Mouse (Mus musculus) thymus, adult 2 months (tissue): Measurements from ENCODE around the gene Atf2. TPM values are rescaled to one million over a fixed set of nuclear protein-coding genes. Genes with fewer than 3 reads are reported as not detected.

Experiments
- DNase-seq: peaks from one replicate; pipeline ENCODE4 v3.0.0; 2021
- H3K27ac ChIP-seq: fragments of 200-500 bp; 2 replicates; pipeline ENCODE4 v1.5.1; 2012; ENCODE audit warnings: low read length, control low read depth; ENCODE audit not compliant: control insufficient read depth, insufficient read depth
- H3K27me3 ChIP-seq: fragments of 200-500 bp; 2 replicates; pipeline ENCODE4 v1.6.1; 2012; ENCODE audit warnings: mild to moderate bottlenecking, low read length, moderate library complexity, mixed read lengths; ENCODE audit not compliant: control insufficient read depth, insufficient read depth
- H3K36me3 ChIP-seq: fragments of 200-500 bp; 2 replicates; pipeline ENCODE4 v1.6.1; 2012; ENCODE audit warnings: mild to moderate bottlenecking, low read length, moderate library complexity; ENCODE audit not compliant: control insufficient read depth, insufficient read depth
- H3K4me1 ChIP-seq: fragments of 200-500 bp; replicated peaks from 2 replicates; pipeline ENCODE4 v1.6.1; 2012; ENCODE audit warnings: low read length; ENCODE audit not compliant: control insufficient read depth, insufficient read depth
- H3K4me3 ChIP-seq: fragments of 200-500 bp; 2 replicates; pipeline ENCODE4 v1.5.1; 2012; ENCODE audit warnings: mild to moderate bottlenecking, low read length, control low read depth, moderate library complexity; ENCODE audit not compliant: control insufficient read depth, insufficient read depth
- CTCF ChIP-seq: fragments of 200-500 bp; IDR thresholded peaks from 2 replicates; pipeline ENCODE4 v1.5.1; 2012; ENCODE audit warnings: mild to moderate bottlenecking, control low read depth, low read length, moderate library complexity, borderline replicate concordance; ENCODE audit not compliant: control insufficient read depth, poor library complexity, insufficient read depth; ENCODE audit errors: extremely low read depth
- POLR2A ChIP-seq: fragments of 200-500 bp; IDR thresholded peaks from 2 replicates; pipeline ENCODE4 v1.6.1; 2012; ENCODE audit warnings: mild to moderate bottlenecking, low read length, control low read depth, moderate library complexity; ENCODE audit not compliant: control insufficient read depth, poor library complexity, insufficient read depth; ENCODE audit errors: extremely low read depth
- WGBS: fragments of 180-500 bp; shearing (Covaris S2); methylation state at CpG from one replicate; pipeline ENCODE4 v1.1.7; 2018; 5-methylcytosine and 5-hydroxymethylcytosine counted together
- polyA plus RNA-seq: library from polyadenylated mRNA; depleted of rRNA; stranded (reverse); fragments of >200 nt; gene quantifications from 2 replicates; pipeline ENCODE4 v1.2.3, GENCODE M21; 2012; rRNA removed

Gene Atf2
- polyA plus RNA-seq, 1 experiment: 24.1 TPM

DNA sequence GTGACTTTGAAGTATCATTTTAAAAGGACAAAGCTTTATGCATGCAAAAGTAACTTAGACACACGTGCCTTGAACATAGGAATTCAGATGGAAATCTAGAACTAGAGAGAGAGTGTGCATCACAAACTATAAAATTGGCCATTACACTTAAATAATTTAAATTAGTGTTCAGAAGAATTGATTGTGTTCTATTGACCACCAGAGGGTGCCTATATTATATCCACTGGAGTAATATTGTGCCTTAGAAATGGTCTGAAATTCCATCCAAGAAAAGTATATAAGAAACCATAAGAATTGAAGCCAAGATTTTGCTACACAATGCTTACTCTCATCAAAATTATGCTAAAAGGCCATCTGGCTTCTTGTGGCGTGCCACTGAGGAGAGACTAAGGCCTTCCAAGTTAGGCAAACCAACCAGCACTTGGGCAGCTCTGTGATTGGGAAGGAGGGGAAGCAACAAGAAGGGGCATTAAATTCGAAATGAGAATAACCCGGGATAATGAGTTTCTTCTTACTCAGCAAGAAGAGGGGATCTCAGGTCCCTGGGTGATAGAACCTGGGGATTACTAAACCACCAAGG is 113.3 kb downstream of the Atf2 start:
- TF ChIP-seq POLR2A (no peak), CTCF (no peak)

GRCm38 (mm10) chr2:73776936-73777335 is 115.5 kb downstream of the Atf2 start:
- Histone ChIP-seq H3K27me3 (peaks cover 16% of the 10 kb centered on the region), H3K4me1 (peaks cover 4% of the 10 kb centered on the region), H3K27ac (no peak overlapping the region), H3K4me3 (no peak overlapping the region), H3K36me3 (no peaks in the 10 kb centered on the region)
- TF ChIP-seq CTCF (no peak), POLR2A (no peak)
- no peak for DNase-seq
- 43% methylated on average over 4 of the region's 4 CpGs for WGBS

More for the DNA sequence above, 113.3 kb downstream of the Atf2 start:
- WGBS: 73% methylated on average over 4 of the region's 4 CpGs
- Histone ChIP-seq H3K27me3 (peaks cover 13% of the 10 kb centered on the region), H3K36me3 (no peaks in the 10 kb centered on the region), H3K4me1 (peaks cover 4% of the 10 kb centered on the region), H3K27ac (no peak overlapping the region), H3K4me3 (no peak overlapping the region)
- DNase-seq: no peak

- Histone ChIP-seq H3K27ac (no peak overlapping the region), H3K27me3 (peaks cover 16% of the 10 kb centered on the region), H3K4me3 (no peak overlapping the region), H3K4me1 (peaks cover 4% of the 10 kb centered on the region), H3K36me3 (no peaks in the 10 kb centered on the region)
- TF ChIP-seq POLR2A (no peak), CTCF (no peak)
- DNase-seq: no peak
- WGBS: 6% methylated on average over 22 of the region's 22 CpGs
Observed at GRCm38 (mm10) chr2:73775683-73776310, 116.6 kb downstream of the Atf2 start.

DNA sequence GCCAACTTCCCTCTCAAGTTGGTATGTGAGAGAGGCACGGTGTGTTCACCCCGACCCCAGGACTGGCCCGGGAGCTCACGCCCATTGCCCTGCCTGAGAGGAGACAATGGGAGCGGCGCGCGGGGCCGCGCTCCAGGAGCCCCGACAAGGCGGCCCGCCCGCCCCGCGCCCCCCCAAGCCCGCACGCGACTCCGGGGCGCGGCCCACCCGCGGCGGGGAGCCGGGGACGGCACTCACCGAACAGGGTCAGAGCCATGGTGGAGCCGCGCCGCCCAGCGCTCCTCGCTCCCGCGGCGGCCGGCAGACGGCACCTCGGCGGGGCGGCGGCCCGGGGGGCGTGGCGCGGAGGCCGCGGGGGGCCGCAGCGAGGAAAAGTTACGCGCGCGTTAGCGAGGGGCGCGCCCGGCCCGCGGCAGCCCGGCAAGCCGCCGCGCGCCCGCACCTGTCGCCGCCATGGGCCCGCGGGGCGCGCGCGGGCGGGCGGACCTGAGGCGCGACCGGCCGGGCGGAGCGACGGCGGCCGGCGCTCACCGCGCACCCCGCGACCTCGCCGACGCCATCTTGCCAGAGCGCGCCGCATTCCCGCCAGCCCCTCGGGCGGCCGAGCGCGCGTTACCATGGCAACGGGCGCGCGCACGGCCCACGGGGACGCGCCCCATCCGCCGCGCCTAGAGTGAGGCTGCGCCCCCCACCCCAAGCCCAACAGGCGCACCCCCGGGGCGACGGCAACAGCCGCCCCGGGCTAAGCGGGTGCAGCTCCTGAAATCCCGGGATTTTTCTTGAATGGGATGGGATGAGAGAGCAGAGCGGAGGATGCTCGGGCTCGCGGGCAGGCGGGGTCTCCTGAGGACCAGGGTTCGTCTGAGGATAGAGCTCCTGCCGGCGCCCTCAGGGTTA is 117.4 kb downstream of the Atf2 start, which contains the start of gene Chn1:
Gene Chn1, minus strand, starts transcription at position 561 of the 897 bp plus-strand sequence.
- Histone ChIP-seq H3K27ac (no peak within 1 kb of the TSS), H3K27me3 (peaks cover 16% of the 10 kb centered on the region), H3K4me1 (peaks cover 4% of the 10 kb centered on the region), H3K4me3 (peak within 1 kb of the TSS; percentile 38), H3K36me3 (no peaks in the 10 kb centered on the region)
- DNase-seq: peak; percentile 18
- TF ChIP-seq POLR2A: no peak
- TF ChIP-seq CTCF: no peak
- 12% methylated on average over 113 of the region's 131 CpGs for WGBS

- Histone ChIP-seq H3K4me3 (no peak overlapping the region), H3K36me3 (no peaks in the 10 kb centered on the region), H3K4me1 (peaks cover 4% of the 10 kb centered on the region), H3K27ac (no peak overlapping the region), H3K27me3 (peaks cover 16% of the 10 kb centered on the region)
- no peak for DNase-seq
- 54% methylated on average over 1 of the region's 1 CpGs for WGBS
- no peak for TF ChIP-seq CTCF
- no peak for TF ChIP-seq POLR2A
Observed at GRCm38 (mm10) chr2:73772945-73773344, 119.5 kb downstream of the Atf2 start.

DNA sequence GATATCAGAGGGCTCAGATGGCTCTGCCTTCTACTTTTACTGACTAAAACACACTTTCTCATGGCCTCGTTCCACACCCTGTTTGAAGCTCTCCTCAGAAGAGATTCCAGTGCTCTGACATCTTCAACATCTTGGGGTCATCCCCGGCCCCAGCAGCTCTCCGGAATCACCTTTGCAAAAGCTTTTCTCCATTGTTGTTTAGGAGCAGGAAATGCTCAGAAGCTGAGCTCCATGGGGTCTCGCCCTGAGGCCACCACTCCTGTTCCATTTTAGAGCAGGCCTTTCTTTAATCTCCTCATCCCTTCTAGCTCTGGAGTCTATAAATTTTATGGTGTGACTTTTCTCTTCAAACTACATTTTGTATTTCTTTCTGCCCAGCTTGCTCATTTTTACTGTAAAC is 123.8 kb downstream of the Atf2 start:
- Histone ChIP-seq H3K27ac (no peak overlapping the region), H3K27me3 (peaks cover 3% of the 10 kb centered on the region; the same call in 1 of the 2 replicates), H3K4me3 (no peak overlapping the region), H3K36me3 (no peaks in the 10 kb centered on the region), H3K4me1 (no peaks in the 10 kb centered on the region)
- TF ChIP-seq POLR2A (no peak), CTCF (no peak)
- 90% methylated on average over 4 of the region's 4 CpGs for WGBS
- no peak for DNase-seq

Other genes starting within 250 kb of the Atf2 start
- gene Chn1, start 117.3 kb downstream of the Atf2 start, polyA plus RNA-seq: 1.7 and 3.1 TPM in 2 replicates
- gene Atp5g3, start 18.7 kb upstream of the Atf2 start, polyA plus RNA-seq: 378 and 530 TPM in 2 replicates